Mouse (Mus musculus) cerebellum, postnatal 25 days (tissue): ENCODE measurements around the gene Efna5.

Experiments
- DNase-seq, 2 experiments: peaks; one replicate each; pipeline ENCODE4 v3.0.0; 2021; ENCODE audit warnings: mixed read lengths in 2 of 2

Efna5 gene

DNA sequence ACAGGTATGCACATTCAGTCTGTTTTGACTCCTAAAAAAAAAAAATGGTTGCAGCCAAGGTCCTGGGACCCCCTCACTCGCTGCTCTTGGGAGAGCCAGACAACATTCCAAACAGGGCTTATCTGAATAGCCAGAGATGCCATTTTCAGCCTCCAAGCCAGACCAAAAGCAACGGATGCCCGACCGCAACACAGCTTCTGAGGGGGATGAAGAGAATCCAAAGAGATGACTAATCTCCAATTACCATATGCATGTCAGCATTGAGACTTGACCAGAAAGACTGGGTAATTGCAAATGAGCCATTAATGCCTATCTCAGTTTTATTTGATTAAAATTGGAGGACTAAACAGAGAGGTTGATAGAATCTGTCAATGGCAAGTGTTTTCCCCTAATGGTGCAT lies 188.9 kb downstream of the Efna5 start:
- no peak for DNase-seq

DNA sequence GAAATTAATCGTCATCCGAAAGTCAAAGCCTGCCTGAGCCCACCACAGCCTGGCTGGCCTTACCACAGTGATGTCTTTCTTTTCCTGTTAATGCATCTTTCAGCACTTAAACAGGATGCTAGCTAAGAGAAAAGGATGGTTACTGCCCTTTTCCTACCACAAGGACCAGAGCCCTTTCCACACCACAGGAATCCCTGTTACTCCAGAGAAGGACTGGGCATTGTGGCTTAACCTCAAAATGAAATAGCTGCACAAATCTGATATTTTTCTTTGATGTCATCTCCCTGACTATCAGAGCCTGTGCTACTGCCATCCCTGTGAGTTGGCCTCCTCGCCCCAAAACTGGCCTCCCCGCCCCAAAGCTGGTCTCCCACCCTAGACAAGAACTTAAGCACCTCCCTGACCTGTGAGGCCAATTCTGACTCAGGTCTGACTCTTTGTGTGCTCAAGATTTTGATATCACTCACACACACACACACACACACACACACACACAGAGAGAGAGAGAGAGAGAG lies 189.9 kb downstream of the Efna5 start:
- DNase-seq = no peak

DNA sequence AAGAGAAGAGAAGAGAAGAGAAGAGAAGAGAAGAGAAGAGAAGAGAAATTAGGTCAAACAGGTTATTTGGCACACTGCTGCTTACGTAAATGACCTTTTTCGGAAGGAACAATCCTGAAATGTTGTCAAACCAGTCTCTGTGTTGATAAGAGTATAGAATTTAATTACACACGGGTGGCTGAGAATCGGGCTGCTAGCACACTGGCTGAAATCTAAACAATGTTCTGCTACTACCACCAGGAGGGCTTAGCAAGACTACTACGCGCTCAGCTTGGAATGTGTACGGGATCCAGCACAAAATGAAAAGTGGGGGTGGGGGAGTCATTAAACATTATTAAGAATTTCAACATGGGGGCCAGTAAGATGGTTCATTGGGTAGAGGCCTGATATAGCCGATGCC lies 190.9 kb downstream of the Efna5 start:
- DNase-seq = no peak

DNA sequence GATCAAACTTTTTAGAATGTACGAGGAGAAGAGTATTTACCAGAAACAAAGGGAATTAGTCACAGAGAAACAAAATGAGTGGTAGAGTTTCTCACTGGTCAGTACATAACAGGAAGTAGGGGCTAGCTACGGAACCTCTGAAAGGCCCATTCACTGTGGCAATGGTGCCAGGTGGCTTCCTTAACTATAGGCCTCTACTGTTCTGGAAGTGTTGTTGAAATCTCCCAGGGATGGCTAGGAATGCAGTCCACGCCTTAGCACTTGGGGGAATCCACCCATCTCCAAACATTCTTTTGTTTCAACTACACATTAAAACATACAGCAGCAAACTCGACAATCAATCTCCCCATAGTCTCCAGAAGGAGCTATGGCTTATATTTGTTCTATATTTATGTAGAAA lies 191.5 kb downstream of the Efna5 start:
- no peak for DNase-seq

DNA sequence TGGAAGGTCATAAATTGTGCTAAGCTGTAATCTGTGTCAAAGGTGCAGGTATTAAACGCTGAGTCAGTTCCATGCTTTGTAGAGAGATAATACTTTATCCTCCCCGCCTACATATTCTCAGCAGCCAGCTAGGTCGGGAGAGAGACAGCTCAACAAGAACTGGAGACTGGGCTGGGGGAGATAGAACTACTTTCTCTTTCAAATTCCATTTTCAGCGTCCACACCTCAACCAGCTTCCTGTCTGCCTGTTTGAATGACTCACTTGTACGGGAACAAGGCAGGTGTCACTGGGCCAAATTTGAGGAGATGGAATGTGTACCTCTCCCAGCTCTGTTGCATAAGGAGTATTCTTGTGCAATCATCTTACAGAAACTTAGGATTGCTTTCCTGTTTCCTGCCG lies 193.7 kb downstream of the Efna5 start:
- DNase-seq = no peak

DNA sequence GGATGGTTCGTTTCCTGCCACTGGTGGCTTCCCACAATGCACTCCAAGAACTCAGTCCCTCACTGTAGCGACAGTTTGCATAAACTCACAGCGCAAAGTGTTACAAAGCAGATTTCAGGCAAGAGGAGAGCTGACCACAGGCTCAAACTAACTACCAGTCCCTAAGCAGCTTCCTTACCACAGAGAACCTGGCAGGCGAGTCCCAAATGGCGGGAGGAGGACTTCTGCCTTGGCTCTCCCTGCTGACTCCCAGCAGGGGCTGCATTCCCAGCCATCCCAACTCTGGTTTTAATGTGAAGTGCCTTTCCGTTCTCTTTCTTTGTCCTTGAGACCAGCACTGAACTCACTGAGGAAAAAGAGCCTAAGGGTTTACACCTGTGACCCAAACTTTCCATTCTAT lies 195.9 kb downstream of the Efna5 start:
- DNase-seq = no peak

DNA sequence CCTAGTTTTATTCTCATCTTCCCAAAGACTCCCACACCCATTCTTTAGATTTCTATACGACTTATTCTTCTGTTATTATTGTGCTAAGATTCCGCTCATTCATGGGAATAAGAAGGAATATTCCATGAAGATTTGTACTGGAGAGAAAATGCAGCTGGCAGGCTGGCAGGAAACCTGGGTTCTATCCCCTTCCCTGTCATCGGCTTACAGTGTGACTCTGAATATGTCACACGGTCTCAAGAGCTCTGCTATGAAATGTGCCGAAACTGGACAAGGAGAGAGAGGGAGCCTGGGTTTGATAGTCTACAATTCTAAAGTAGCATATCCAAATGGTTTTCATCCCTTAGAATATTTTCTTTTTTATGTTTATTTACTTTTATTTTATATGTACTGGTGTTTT lies 198.0 kb downstream of the Efna5 start:
- no peak for DNase-seq

DNA sequence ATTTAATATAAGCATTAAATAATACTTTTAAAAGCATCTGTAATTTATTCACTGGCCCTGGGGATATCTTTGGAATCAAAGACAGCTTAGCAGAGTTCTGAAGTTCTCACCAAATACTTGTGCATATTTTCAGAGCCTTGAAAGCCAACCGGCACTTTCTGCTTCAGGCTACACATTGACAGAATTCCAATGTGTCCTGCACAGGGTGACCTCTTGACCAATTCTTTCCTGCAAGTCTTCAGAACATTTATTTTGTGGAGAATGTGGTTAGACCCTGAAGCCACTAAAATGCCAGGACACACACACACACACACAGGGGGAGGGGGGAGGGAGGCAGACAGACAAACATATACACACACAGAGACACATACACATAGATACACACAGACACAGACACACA lies 199.4 kb downstream of the Efna5 start:
- no peak for DNase-seq

DNA sequence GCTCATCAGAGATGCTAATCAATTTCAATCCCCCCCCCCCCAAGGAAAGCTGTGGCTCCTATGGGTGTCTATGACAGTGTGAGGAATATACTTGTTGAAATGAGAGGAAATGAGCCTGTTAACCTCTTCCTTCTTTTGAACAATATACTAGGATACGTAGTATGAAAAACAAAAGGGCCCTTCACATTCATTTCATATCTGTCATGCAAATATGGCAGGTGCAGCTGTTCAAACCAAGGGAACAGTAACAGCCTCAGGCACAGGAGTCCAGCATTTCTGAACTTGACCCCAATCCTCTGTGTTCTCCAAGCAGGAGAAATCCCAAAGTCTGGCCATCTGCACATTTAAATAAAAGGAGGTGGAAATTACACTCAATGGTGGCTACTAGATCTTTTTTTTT lies 200.4 kb downstream of the Efna5 start:
- no peak for DNase-seq

DNA sequence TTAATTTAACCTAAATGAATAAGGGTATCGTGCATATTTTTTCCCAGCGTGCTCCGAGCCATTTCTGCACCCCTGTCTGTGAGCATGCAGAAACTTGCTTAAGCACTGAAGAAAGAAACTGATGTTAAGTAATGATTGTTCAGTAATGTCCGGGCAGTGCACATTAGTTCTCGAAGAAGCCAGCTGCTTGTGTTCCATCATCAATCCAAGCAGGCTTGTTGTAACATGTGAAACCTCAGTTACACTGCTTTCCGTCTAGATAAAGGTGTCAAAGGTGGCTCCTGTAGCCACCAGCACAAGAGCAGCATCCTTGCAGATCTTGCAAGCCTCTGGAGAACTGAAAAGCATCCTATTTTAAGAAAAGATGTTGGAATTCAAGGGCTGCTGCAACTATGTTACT lies 204.3 kb downstream of the Efna5 start:
- no peak for DNase-seq

DNA sequence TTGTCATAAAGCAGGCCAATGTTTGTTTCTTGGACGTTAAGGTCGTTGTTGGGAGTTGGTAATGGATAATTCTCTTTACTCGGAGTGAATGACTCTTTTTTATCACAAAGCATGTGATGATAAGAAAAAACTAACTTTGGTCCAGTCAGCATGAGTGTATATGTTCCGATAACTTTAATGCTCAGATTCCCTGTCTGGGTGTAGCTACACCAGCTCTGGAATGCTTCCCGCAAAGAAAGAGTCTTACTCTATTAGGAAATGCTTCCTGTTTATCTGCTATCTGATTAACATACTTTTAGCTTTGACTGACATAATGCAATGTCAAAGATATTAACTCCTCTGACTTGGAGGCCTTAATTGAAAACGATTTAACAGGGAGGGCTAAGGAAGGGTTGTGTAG lies 204.7 kb downstream of the Efna5 start:
- no peak for DNase-seq

DNA sequence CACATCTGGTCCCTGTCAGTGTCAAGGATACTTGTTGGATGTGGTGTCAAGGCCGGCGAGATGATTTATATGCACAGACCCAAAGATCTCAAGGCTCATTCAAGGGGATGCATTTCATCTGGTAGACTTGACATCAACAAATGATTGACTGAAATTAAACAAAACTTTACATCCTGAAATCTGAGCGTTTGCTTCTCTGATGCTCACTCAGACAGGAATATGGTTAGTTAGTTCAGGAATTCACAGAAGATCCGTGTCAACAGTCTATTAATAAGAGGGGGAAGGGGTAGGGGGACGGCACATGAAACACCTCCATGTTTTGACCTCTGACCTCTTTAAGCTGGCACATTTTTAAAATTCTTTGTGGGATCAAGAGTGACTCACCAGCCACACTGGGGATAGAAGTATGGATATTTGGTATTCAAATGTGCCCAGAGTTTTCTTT lies 205.3 kb downstream of the Efna5 start:
- no peak for DNase-seq

DNA sequence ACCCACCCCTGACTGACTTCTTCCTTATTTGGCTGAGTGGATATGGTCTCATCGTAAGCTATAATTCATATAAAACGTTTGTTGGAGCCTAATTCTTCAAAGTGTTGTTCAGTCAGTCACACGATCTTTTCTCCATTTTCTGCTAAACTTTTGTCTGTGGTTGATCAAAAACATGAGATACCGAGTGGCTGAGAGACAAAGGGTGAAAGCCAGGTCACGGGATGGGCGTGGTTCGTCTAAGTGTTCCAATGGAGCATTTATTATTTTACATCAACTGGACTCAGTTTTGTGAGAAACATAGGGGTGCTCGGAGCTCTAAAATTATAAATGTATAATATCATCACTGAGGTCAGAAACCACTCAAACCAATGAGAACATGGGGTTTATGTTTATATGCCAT lies 209.0 kb downstream of the Efna5 start:
- DNase-seq = no peak

DNA sequence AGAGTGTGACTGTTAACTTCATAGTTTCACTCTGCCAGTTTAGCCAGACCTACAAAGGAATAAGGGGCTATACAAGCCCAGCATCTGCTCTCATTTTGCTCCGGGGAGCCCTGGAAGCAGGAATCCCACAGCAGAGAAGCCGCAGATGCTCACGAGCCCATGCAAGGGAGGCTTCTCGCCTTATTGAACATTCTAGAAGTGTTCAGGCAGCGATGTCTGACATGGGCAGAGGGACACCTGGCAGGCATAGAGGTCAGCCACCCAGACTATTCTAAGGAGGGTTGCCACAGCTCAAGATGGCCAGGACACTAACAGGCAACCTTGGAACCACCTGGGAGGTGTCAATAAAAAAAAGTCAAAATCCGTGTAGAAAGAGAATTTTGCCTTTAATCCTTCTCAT lies 214.4 kb downstream of the Efna5 start:
- no peak for DNase-seq

DNA sequence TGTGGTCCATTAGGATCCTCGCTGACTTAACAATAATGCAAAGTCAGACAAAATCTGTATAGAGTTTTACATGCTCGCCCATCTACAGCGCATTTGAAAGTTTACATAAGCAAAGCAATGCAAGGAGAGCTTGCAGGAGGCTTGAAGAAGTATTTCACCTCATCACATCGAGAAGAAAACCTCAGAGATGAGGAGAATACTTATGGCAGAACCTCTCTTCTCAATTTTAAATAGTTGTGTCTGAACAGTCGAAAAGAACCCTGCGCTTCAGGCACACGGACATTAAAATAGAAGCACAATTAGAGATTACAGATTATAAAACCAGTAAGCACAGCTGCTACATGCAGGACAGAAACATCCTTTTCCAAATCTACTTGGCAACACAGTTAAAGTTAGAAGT lies 215.3 kb downstream of the Efna5 start:
- DNase-seq = no peak

DNA sequence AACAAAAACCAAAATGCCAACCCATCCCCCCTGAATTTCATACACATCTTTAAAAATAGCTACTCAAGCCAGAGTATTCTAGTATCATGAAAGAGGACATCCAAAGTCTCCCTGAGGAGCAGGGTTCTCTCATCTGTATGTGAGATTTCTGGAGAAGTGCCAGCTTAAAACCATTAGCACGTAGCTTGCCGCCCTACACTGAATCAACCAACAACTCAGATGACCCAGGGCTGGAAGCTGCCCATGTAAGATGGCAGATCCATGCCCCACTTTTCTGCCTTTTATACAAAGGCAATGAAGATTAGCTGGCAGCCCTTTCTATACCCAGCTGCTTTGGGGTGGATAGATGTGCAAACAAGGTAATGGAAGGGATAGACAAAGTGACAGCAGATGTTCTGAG lies 216.4 kb downstream of the Efna5 start:
- no peak for DNase-seq

DNA sequence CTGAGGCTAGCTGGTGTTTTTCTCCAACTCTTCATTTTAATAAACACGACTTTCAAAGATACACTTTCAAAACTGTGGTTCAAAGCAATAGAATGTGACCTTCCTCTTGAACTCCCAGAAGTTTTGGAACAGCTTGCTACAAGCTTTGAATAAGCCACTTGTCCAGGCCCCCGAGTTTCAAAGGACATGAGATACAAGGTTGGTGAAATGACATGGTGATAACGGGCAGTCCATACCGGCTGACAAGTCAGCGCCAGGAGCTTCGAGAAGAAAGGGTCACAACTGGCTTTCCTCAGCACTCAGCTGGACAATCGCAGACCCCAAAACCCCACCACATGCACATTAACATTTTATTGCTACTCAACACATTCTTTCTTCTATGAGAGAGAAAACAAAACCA lies 219.3 kb downstream of the Efna5 start:
- DNase-seq = no peak

DNA sequence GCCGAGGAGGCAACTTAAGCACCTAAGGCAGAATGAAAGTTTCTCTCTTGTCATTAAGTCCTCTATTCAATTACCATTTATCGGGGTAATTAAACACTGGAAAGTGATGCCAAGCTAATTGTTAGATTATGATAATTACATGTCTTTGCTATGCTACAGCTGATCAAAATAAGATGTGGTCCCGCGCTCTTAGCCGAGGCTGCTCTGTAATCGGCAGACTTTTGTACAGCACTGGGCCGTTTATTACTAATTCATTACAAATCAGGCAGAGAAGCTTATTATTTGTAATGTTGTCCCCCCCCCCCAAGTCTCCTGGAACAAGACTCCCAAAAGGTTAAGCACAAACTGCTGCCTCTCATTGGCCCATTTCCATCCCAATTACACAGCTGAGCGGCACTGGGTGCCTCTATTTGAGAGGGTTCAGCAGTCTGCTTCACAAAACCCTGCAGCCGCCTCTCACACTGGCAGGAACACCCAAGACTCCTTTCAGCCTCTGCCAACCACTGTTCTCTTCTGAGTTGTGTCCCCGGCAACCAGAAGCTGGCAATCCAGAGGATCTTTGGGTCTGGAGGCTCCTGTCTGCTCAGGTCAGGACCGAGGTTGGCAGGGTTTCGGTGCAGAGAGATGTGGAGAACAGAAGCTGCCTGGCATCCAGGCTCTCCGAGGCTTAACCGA lies 221.5 kb downstream of the Efna5 start:
- peak; percentile 34 to 44 for DNase-seq

DNA sequence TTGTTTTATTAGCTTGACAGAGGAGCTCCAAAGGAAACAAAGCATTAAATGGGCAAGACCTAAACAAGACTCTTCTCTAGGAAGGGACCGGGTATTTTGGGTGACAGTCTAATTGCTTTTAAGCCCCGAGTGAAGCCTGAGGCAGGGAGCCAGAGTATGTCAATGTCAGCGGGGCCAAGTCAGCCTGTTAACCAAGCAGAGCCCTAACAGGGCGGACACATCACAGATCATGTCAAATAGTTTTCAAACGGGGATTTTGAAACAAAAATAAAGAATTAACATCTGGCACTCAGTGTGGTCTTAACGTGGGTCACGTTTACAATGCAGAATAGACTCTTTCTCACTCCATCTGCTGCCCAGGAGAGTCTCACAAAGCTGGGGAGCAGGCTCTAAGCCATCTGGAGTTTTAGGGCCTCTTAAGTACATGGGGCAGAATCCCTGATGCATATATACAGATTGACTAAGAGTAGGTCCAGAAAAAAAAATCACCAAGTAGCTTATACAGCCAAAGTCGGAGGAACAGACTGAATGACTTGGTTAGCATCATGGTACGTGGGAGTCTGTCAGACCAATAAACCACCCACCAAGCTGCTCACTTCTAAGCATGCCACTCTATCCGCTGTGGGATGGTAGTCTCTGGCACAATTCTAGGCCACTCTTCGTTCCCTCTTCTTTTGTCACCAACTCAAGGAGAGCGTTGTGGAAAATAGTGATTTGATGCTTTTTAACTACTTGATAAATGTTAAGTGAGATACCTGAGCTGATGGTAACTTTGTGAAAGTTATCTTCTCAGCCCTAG lies 223.1 kb downstream of the Efna5 start:
- no peak for DNase-seq

DNA sequence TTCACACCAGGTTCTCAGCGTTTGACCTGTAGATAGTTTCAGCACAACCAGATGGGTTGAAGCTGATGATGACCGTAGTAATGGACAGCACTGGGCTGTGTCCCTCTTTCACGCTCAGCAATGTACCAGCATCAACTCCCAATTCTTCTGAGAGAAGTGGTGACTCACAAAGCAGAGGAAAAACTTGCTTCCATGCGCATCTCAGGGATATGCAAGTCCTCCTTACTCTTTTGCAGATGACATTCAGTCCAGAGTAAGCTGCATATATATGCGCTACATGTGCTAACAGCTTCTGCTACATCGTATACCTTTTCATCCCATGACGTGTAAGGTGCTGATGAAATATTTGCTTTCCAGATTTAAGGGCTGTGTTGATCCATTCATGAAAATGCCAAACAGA lies 224.1 kb downstream of the Efna5 start:
- DNase-seq = no peak

DNA sequence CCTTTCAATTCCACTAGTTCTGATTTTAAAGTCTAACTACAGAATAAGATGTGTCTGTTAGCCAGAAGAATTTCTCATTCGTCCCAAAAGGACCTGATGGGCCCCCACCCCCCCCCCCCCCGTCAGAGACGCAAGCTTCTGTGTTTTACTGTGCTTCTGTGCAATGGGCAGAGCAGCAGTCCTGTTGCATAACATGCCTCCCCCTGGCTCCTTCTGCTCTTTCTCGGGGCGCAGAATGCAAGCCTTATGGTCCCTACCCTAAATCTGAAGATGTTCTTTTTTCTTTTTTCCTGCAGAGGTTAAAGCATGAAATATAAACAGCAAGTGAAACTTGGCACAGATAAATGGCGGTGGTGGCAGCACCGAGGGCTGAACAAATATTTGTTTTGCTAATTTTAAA lies 224.5 kb downstream of the Efna5 start:
- DNase-seq = no peak

DNA sequence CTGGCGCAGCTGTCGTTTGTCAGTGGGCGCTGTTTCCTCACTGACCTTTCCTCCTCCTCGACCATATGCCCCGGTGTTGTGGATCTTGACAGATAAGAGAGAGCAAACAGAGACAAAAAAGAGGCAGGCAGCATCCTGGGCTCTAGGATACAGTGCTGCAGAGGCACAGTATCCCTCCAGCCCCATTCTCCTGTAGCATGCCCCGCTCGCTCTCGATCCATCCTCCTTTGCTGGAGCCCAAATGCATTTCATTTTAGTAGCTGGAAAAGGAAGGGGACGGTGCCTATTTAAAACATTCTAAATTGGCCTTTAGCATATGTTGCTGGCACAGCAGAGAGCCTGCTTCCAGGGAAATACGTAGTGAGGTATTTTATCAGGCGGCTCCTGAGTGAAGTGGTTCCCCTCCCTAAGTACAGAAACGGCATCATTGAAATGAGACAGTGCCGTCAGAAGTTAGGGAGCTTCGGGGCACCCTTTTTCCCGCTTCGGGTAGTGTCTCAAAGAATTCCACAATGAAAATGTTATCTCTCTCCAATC lies 225.2 kb downstream of the Efna5 start:
- DNase-seq = no peak

DNA sequence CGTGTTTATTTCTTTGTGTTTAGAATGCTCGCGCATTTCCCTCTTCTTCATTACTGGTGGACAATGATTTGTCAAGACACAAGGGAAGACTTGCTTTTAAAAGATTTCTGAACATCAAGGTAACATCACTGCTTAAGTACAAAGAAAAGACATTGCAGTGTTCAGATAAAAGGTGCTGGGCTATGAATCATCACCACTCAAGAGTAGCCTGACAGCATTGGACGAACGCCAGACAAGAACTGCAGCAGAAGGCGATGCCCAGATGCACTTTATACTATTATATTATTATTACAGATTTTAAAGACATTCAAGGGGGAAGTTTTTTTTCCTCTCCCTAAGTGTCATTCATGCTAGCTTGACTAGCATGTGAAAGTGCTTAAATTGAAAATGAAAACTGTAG lies 228.7 kb downstream of the Efna5 start:
- peak in 1 of 2 experiments; percentile 32 for DNase-seq

DNA sequence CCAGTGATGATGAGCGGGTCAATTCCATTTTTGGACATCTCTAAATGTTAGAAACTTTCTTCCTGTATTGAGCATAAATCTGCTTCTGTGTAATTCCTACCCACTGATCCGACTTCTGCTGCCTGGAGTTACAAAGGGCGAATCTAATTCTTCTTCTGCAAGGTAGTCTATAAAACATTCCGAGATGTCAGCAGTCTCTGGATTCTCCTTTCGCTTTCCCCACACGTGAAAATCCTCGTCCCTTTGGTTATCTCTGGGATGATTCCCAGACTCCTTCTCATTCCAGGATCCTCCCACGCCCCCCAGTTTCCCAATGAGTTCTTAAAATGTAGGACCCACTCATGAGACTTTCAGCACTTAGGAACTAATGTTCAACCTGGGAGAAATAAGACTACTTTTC lies 229.4 kb downstream of the Efna5 start:
- no peak for DNase-seq
